Mouse (Mus musculus) NIH3T3 (cell line): Measurements from ENCODE around the gene Olfr553.
A peak's percentile ranks its signal among the peaks of the same experiment; 100 is the strongest.
"Not testable (repeated sequence)": the region's sequence is repeated elsewhere in the genome, so short reads cannot be mapped to it uniquely, and the experiment has no call there.

Experiments used
- DNase-seq: peaks from one replicate; pipeline ENCODE4 v3.0.0-alpha.2; 2012; ENCODE audit warnings: low read depth

The Olfr553 gene

GRCm38 (mm10) chr7:102618118-102618517 lies at the start of gene Olfr553:
Olfr553 (minus strand) TSS chr7:102618218.
- no peak for DNase-seq

- DNase-seq = peak; percentile 53
These were observed 47.4 kb upstream of the Olfr553 start for GRCm38 (mm10) chr7:102665378-102665777.

- DNase-seq = no peak
These were observed 46.6 kb upstream of the Olfr553 start, which contains the start of gene Olfr556 for GRCm38 (mm10) chr7:102664599-102664998. Olfr556 (plus strand) TSS chr7:102664899.

- no peak for DNase-seq
These were observed 40.5 kb upstream of the Olfr553 start, which contains the start of gene Olfr555 for GRCm38 (mm10) chr7:102658523-102658922. Olfr555 (plus strand) TSS chr7:102658823.

- DNase-seq = not testable (repeated sequence)
These were observed 26.9 kb upstream of the Olfr553 start for GRCm38 (mm10) chr7:102644945-102645344.

GRCm38 (mm10) chr7:102638132-102638531 lies 20.1 kb upstream of the Olfr553 start, which contains the start of gene Olfr554:
Olfr554 (plus strand) TSS chr7:102638432.
- no peak for DNase-seq

GRCm38 (mm10) chr7:102636665-102637064 lies 18.6 kb upstream of the Olfr553 start:
- DNase-seq = peak; percentile 70

GRCm38 (mm10) chr7:102620368-102620767 lies 2.4 kb upstream of the Olfr553 start:
- not testable (repeated sequence) for DNase-seq

GRCm38 (mm10) chr7:102619608-102620007 lies 1.6 kb upstream of the Olfr553 start:
- DNase-seq = no peak

GRCm38 (mm10) chr7:102597378-102598031 lies 20.5 kb downstream of the Olfr553 start, which contains the start of gene Olfr552:
Olfr552 (plus strand) TSS chr7:102597770.
- no peak for DNase-seq

GRCm38 (mm10) chr7:102591786-102592185 lies 26.2 kb downstream of the Olfr553 start, which contains the start of gene Olfr551:
Olfr551 (minus strand) TSS chr7:102591886.
- DNase-seq = no peak

- DNase-seq = no peak
These were observed 42.0 kb downstream of the Olfr553 start for GRCm38 (mm10) chr7:102575998-102576397.

- no peak for DNase-seq
These were observed 44.7 kb downstream of the Olfr553 start for GRCm38 (mm10) chr7:102573174-102573830.

- DNase-seq = no peak
These were observed 46.9 kb downstream of the Olfr553 start, which contains the start of gene Olfr550 for GRCm38 (mm10) chr7:102571142-102571541. Olfr550 (plus strand) TSS chr7:102571442.

GRCm38 (mm10) chr7:102566219-102566618 lies 51.8 kb downstream of the Olfr553 start:
- DNase-seq = no peak

GRCm38 (mm10) chr7:102564999-102565997 lies 52.7 kb downstream of the Olfr553 start, which contains the start of gene Trim21:
Trim21 (minus strand) TSS chr7:102565486.
- peak; percentile 89 for DNase-seq
